Mouse (Mus musculus) ES-E14 (cell line): ENCODE data around the gene Shroom3. TPM values are rescaled to one million over a fixed set of nuclear protein-coding genes. Genes with fewer than 3 reads are reported as not detected.
A peak's percentile ranks its signal among the peaks of the same experiment; 100 is the strongest.

ENCODE experiments used
- DNase-seq: peaks from one replicate; pipeline ENCODE4 v3.0.0-alpha.2; 2013; ENCODE audit warnings: low read depth, low spot score
- H3K27ac ChIP-seq: 2 replicates; pipeline ENCODE4 v1.5.1; 2012; ENCODE audit warnings: low read depth, mild to moderate bottlenecking, low read length, moderate library complexity, mixed read lengths; ENCODE audit not compliant: poor library complexity, insufficient read depth, severe bottlenecking
- H3K36me3 ChIP-seq: 2 replicates; pipeline ENCODE4 v1.6.1; 2012; ENCODE audit warnings: mild to moderate bottlenecking, low read length, moderate library complexity, mixed read lengths; ENCODE audit not compliant: control insufficient read depth, poor library complexity, insufficient read depth, severe bottlenecking
- H3K4me1 ChIP-seq, 2 experiments: fragments of 150-350 bp in 1 of 2; sonication (generic) in 1 of 2; 2 replicates each; pipeline ENCODE4 v1.6.1; 2012; ENCODE audit warnings: low read length in 2 of 2, mild to moderate bottlenecking in 1 of 2, mixed read lengths in 1 of 2; ENCODE audit not compliant: control insufficient read depth in 2 of 2, insufficient read depth in 2 of 2, poor library complexity in 1 of 2
- H3K4me3 ChIP-seq, 2 experiments: fragments of 150-350 bp in 1 of 2; sonication (generic) in 1 of 2; 2 replicates each; pipeline ENCODE4 v1.5.1; 2012; ENCODE audit warnings: low read length in 2 of 2, low read depth in 1 of 2, mild to moderate bottlenecking in 1 of 2, mixed read lengths in 1 of 2; ENCODE audit not compliant: insufficient read depth in 1 of 2, poor library complexity in 1 of 2, severe bottlenecking in 1 of 2
- H3K9ac ChIP-seq: 2 replicates; pipeline ENCODE4 v1.6.1; 2012; ENCODE audit warnings: low read depth, mild to moderate bottlenecking, low read length, mixed read lengths; ENCODE audit not compliant: poor library complexity, insufficient read depth, severe bottlenecking
- H3K9me3 ChIP-seq: fragments of 150-350 bp; sonication (generic); 2 replicates; pipeline ENCODE4 v1.6.1; 2012; ENCODE audit warnings: low read depth, mild to moderate bottlenecking, low read length; ENCODE audit not compliant: control insufficient read depth, insufficient read depth
- CHD2 ChIP-seq: IDR thresholded peaks from 2 replicates; pipeline ENCODE4 v1.6.1; 2014; ENCODE audit warnings: mild to moderate bottlenecking, low read depth, low read length, inconsistent platforms
- HCFC1 ChIP-seq: IDR thresholded peaks from 2 replicates; pipeline ENCODE4 v1.6.1; 2012; ENCODE audit warnings: low read length, inconsistent platforms, borderline replicate concordance; ENCODE audit not compliant: insufficient read depth
- MAFK ChIP-seq: IDR thresholded peaks from 2 replicates; pipeline ENCODE4 v1.6.1; 2014; ENCODE audit warnings: mild to moderate bottlenecking, low read depth, low read length, inconsistent platforms; ENCODE audit not compliant: insufficient read depth
- ZC3H11A ChIP-seq: IDR thresholded peaks from 2 replicates; pipeline ENCODE4 v1.6.1; 2012; ENCODE audit warnings: low read depth, mild to moderate bottlenecking, inconsistent platforms, low read length, borderline replicate concordance
- ZNF384 ChIP-seq: IDR thresholded peaks from 2 replicates; pipeline ENCODE4 v1.6.1; 2012; ENCODE audit warnings: low read depth, low read length, inconsistent platforms
- in situ Hi-C, 2 experiments: fragments of 600-800 bp; cut with MboI; formaldehyde crosslinking; loops; one replicate each; pipeline ENCODE4 v1.15.1; 2025; ENCODE audit warnings: low sequenced_read_pairs in 2 of 2, inconsistent platforms in 1 of 2; ENCODE audit not compliant: unreplicated experiment in 2 of 2
- total RNA-seq: library from RNA; depleted of rRNA; stranded (reverse); fragments of 300-350 nt; gene quantifications from 2 replicates; pipeline ENCODE4 v1.2.3, GENCODE M21; 2012

Shroom3 gene
- total RNA-seq, 1 experiment: 34.1 TPM

DNA sequence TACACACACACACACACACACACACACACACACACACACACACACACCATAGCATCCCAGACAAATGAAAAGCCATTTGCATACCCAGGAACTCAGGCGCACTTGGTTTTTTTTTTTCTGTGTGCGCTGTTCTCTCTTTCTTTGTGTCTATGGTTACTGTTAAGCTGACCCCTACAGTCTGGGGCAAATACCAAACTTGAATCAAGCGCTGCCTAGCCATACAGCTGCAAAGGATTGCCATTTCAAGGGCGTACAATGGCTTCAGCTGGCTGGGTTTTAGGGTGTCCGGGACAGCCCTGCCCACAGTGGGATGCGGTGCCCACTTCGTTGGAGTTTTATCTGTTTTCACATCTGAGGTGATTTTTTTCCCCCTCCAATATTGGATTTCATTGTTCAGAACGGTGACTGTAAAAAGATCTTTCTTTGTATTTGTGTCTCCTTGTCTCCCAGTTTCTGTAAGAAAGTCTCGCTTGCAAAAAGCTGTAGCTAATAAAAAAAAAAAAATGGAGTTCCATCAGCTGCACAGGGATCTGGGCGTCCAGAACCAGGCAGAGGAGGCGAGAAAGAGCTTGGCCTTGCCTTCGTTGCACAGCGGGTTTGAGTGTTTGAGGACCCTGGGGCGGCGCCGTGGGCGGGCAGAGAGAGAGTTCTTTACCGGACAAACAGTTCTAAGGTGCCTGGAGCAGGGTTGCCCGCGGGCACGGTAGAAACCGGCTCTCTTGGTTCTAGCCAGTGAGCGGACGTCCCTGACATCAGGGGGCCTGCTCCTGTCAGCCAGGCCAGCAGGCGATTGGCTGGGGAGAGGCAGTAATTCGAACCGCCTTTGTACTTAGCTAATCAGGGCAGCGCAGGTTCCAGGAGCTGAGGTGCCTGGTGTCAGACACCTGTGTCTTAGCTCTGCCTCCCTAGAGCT, 125.5 kb downstream of the Shroom3 start:
- no peak overlapping the region for H3K9ac ChIP-seq
- no peaks in the 10 kb centered on the region for H3K9me3 ChIP-seq
- in situ Hi-C loops: no loop called here
- no peak for TF ChIP-seq HCFC1
- TF ChIP-seq ZNF384: peak; percentile 29; the same call in 1 of the 2 replicates
- no peak for TF ChIP-seq MAFK
- TF ChIP-seq CHD2: no peak
- peaks cover 23 to 30% of the 10 kb centered on the region in 2 experiments for H3K4me1 ChIP-seq
- peak; percentile 85 for DNase-seq
- no peaks in the 10 kb centered on the region for H3K36me3 ChIP-seq
- H3K27ac ChIP-seq: no peak overlapping the region
- peak overlapping the region; percentile 33 to 51; a peak in 3 of 4 replicates for H3K4me3 ChIP-seq

DNA sequence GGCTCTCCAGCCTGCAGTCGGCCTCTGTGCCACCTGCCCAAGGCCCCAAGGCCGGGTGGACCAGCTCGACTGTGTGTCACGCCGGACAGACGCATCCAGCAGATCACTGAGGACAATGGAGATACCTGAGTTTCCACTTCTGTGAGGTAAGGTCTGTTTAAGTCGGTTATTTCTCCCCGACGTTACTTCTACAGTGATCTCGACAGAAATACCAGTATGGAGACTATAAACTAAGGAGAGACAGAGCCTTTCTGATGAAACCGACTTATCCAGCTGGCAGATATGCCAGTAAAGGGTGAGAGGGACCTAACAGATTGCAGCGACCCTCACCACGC, 126.1 kb downstream of the Shroom3 start:
- no peak overlapping the region for H3K27ac ChIP-seq
- H3K9me3 ChIP-seq: no peaks in the 10 kb centered on the region
- no peak for DNase-seq
- TF ChIP-seq ZNF384 (no peak), CHD2 (no peak), HCFC1 (no peak), MAFK (no peak), ZC3H11A (no peak)
- no peak overlapping the region for H3K9ac ChIP-seq
- H3K4me3 ChIP-seq: peak overlapping the region; percentile 33 to 51; a peak in 3 of 4 replicates
- in situ Hi-C loops: no loop called here
- no peaks in the 10 kb centered on the region for H3K36me3 ChIP-seq
- peaks cover 24 to 30% of the 10 kb centered on the region in 2 experiments for H3K4me1 ChIP-seq

DNA sequence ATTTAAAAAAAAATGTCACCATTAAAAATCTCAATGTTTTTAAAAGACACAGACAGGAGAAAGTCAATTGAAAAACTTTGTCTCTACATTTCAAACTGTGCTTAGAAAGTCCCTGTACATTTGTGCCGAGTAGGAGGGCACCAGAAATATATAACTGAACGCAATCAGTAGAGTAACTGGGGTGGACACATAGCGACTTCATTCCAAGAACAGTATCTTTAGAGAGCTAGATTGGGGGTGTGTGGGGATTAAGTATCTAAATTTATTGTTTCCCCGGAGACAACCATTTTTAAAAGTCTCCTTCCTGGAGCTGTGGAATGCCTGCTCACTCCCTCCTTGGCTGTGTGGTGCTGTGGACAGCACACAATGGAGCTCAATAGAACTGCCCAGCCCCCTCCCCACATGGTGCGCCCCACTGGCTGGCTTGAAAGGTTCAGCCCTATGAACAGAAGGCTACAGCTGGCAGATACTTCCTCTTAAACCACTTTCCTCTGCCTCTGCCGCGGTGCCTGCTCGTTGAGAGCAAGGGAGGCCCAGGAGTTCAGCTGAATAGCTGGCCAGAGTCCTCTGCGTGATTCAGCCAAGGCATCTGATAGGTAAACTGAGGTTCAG, 127.8 kb downstream of the Shroom3 start:
- H3K9me3 ChIP-seq: no peaks in the 10 kb centered on the region

DNA sequence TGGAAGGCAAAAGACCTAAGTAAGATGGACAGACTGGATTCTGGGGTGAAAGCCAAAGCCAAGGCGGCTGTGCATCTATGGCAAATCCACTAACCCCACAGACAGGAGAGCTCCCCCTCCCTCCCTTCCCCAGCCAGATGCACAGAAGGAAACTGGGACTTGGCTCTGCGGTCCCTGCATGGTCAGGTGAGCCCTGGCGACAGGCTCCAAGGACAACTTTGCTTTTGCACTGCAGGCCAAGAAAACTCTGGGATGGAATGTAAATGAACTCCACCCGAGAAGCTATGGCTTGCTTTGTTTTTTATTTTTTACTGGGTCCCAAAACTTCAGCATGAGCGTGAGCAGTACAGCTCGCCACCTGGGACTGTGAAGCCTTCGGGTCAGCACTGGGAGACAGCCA, 128.5 kb downstream of the Shroom3 start:
- Histone ChIP-seq H3K9ac (no peak overlapping the region; the same call in 1 of the 2 replicates), H3K4me1 (peaks cover 24 to 31% of the 10 kb centered on the region in 2 experiments), H3K36me3 (no peaks in the 10 kb centered on the region), H3K9me3 (no peaks in the 10 kb centered on the region), H3K4me3 (no peak overlapping the region), H3K27ac (peak overlapping the region; percentile 59)
- in situ Hi-C loops: no loop called here
- no peak for DNase-seq
- TF ChIP-seq CHD2: no peak

More for the DNA sequence above, 127.8 kb downstream of the Shroom3 start:
- no peak overlapping the region for H3K9ac ChIP-seq
- TF ChIP-seq MAFK (no peak), ZC3H11A (no peak), ZNF384 (no peak), CHD2 (no peak), HCFC1 (no peak)
- no peaks in the 10 kb centered on the region for H3K36me3 ChIP-seq
- H3K27ac ChIP-seq: no peak overlapping the region
- H3K4me1 ChIP-seq: peaks cover 24 to 31% of the 10 kb centered on the region in 2 experiments
- H3K4me3 ChIP-seq: 0 out of 4 replicates have a peak overlapping the region, but pooled peaks of 1 of the 2 experiments have one; percentile 4
- in situ Hi-C loops: no loop called here
- DNase-seq: no peak
